Mouse (Mus musculus) frontal cortex, adult 2 months (tissue): ENCODE measurements around the gene Cab39. TPM values are rescaled to one million over a fixed set of nuclear protein-coding genes. Genes with fewer than 3 reads are reported as not detected.
"Not testable (repeated sequence)": the region's sequence is repeated elsewhere in the genome, so short reads cannot be mapped to it uniquely, and the experiment has no call there.

ENCODE experiments used
- DNase-seq, 2 experiments: peaks; one replicate each; pipeline ENCODE4 v3.0.0; 2022; ENCODE audit warnings: low spot score in 1 of 2; ENCODE audit errors: extremely low spot score in 1 of 2
- polyA plus RNA-seq: library from polyadenylated mRNA; depleted of rRNA; stranded (reverse); fragments of >200 nt; gene quantifications from 2 replicates; pipeline ENCODE4 v1.2.3, GENCODE M21; 2012

Cab39 gene
- polyA plus RNA-seq, 1 experiment, result 115 TPM

DNA sequence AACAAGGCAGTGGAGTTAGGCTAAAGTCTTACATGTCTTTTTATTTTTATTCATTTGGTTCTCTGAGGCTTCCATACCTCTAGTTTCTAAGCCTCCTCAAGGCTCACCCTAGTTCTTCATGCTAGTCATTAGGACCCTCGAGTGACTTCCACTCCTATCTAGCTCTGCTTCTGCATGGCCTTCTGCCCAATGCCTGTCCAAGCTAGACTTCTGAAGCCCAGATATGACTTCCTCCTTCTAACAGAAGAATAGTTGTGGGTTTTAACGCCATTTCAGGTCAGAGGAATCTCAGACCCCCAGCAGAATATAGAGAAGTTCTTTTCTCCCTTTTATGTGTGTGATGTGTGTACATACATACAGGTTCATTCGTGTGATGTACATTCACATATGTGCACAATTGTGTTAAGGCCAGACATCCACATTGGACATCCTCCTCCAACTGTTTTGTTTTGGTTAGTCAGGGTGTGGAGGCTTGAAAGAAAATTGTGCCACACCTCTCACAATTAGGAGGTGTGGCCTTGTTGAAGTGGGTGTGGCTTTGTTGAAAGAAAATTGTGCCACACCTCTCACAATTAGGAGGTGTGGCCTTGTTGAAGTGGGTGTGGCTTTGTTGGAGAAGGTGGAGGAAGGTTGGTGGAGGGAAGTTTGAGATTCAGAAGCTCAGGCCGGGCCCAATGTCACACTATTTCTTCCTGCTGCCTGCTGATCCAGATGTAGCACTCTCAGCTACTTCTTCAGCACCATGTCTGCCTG lies 13.6 kb upstream of the Cab39 start:
- no peak for DNase-seq

GRCm38 (mm10) chr1:85790565-85790964 lies 2.7 kb upstream of the Cab39 start:
- no peak for DNase-seq

DNA sequence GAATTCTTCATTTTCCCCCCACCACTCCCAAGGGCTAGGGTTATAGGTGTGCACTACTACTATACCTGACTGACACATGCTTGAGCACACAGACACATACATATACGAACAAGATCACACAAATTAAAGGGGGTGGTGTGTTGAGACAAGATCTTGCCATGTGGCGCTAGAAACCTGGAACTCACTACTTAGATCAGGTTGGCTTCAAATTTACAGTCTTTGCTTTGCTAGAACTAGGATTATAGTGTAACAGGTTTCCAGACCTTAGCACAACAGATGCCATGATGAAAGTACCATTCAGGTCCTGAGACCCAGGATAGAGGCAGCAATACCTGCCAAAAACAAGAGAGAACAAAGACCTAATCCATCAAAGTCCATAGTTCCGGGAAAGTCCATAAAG lies 1.8 kb upstream of the Cab39 start:
- no peak for DNase-seq

GRCm38 (mm10) chr1:85794106-85794771 lies 998 bp downstream of the Cab39 start:
- DNase-seq, result peak in 1 of 2 experiments; percentile 26

- DNase-seq, result no peak
Observed at GRCm38 (mm10) chr1:85795196-85795595, 2.0 kb downstream of the Cab39 start.

DNA sequence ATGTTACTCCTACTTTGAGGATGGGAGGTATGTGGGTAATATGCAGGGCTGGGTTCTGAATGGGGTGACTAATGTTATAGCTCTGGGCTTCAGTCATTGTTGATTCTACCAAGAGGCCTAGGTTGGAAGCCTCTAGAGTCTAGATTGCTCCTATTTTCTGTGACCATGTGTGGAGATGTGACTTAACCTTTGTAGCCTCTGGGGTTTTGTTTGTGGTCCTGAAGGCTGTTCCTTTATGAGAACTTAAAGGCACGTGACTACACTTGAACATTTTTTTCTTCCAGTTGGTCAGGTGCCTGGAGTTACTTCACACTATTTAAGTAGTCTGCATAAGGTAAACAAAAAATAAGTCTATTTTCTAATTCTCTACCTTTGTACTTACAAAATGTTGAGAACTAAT lies 6.5 kb downstream of the Cab39 start:
- DNase-seq, result no peak

- DNase-seq, result no peak
Observed at GRCm38 (mm10) chr1:85802517-85802916, 9.3 kb downstream of the Cab39 start.

DNA sequence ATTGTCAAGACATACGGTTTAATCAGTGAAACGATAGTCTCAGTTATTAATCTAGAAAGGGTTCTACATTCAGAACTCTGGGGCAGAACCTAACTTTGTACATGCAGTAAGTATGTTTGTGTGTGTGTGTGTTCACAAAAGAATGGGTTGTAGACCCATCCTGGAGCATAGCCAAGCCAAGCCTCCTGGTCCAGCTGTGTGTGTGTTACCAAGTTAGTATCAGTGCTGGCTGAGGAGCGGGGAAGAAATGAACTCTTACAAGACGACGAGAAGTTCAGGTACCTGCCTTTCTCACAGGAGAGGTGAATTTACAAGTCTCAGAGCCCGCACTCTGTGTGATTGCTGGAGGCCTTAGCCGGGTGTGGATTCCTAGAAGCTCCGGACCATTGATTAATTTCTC lies 11.3 kb downstream of the Cab39 start:
- no peak for DNase-seq

DNA sequence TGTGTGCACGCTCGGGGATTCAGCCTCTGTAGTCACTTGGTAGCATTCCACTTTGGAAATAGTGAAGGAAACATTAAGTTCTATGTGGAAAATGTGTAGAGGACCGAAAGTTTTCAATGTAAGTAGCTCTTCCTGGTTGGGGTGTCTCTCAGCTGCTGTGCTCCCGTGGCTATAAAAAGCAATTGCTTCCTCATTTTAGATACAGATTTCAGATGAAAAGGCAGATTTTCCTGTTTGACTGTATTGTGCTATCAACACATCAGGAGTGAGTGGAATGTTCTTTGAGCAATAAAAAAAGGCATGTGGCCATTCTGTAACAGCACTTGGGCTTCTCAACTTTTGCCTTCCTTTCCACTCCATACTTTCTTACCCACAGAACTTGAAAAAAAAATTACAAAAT lies 16.0 kb downstream of the Cab39 start:
- no peak for DNase-seq

- DNase-seq, result no peak
Observed at GRCm38 (mm10) chr1:85810343-85810742, 17.1 kb downstream of the Cab39 start.

GRCm38 (mm10) chr1:85810787-85811186 lies 17.5 kb downstream of the Cab39 start:
- DNase-seq, result no peak

GRCm38 (mm10) chr1:85814213-85814612 lies 21.0 kb downstream of the Cab39 start:
- not testable (repeated sequence) for DNase-seq

GRCm38 (mm10) chr1:85818121-85818520 lies 24.9 kb downstream of the Cab39 start:
- no peak for DNase-seq

DNA sequence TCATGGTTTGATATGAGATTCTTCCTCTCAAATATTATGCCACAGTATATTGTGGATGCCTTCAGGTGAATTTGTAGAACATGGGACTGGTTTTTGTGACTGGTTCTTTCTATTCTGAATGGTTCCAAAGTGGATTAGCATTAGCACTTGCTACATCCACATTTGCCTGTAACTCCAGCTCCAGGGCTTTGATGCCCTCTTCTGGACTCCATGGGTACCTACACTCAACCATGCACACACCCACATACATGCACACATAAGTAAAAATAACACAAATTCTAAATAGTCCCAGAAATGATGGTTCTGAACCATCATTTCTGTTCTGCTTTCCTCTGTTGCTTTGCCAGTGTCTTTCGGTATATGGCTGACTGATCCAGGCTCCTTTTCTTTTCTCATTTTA lies 26.5 kb downstream of the Cab39 start:
- no peak for DNase-seq

DNA sequence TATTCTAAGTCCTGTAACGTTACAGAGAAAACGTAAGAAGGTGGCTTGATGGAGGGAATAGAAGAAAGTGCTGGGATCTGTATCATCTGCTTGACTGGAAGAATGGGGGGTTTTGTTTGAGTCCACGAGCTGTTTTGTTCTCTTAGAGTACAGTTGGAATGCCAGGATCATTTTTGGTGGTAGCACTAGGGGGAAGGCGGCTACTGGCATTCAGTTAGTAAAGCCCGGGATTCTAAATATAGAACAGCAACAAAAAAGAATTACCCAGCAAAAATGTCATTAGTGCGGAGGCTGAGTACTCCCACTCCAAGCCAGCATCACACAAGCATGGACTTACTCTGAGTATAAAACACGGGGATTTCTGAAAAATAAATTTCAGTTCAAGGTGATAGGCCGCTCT lies 29.0 kb downstream of the Cab39 start:
- DNase-seq, result no peak

GRCm38 (mm10) chr1:85824905-85825304 lies 31.7 kb downstream of the Cab39 start:
- DNase-seq, result no peak

DNA sequence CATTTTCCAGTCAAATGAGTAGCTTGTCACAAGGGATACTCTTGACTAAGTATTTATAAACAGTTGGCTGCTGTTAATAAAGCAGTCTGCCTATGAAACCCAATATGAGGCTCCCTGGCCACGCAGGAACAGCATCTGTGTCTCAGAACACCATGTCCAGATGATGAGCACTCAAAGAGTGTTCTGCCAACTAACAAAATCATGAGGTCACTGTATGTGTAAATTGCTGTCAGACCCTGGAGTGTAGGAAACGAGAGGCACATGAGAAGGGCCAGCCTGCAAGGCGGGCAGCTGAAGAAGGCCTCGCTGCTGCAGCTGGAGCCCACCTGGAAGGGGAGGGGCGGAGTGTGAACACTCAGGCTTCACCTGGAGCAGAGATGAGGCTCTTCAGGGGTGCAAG lies 33.9 kb downstream of the Cab39 start:
- no peak for DNase-seq

GRCm38 (mm10) chr1:85829016-85829415 lies 35.8 kb downstream of the Cab39 start:
- peak in 1 of 2 experiments; percentile 43 for DNase-seq

- peak in 1 of 2 experiments; percentile 32 for DNase-seq
Observed at GRCm38 (mm10) chr1:85838056-85838455, 44.8 kb downstream of the Cab39 start.

DNA sequence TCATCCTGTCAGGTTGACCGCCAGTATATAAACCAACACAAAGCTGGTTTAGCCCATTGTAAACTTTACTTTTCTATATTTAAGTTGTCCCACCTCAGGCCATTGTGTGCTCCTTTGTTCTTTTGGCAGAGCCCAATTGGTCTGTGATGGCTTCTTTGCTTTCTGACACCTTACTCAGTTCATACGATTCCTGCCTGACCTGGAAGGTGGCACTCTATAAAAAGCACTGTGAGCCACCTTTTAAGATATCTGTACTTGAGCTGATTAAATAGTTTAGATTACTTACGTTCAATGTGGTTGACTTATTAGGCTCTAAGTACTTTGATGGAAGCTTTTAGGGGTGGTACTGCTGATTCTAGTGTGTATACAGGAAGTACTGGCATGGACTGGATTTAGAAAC lies 46.1 kb downstream of the Cab39 start:
- no peak for DNase-seq

DNA sequence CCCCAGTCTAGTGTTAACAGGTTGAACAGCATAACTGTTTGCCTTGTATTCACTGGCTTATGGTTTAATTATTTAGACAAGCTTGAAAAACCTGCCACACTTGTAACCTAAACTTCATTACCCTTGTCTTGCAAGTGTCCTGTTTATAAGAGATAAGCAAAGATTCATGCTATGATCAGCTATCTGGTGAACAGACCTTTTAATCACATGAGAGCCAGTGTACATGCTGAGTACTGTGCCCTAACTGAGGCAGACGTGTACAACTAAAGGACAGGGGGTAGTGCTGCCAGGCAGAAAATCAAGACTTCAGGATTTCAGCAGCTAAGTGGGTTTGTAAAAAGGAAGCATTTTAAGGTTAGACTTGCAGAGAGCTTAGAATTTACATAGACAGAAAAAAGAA lies 46.5 kb downstream of the Cab39 start:
- no peak for DNase-seq

GRCm38 (mm10) chr1:85840421-85840820 lies 47.2 kb downstream of the Cab39 start:
- DNase-seq, result no peak
